Comparison of ENCODE assay signal across 11 mouse cellular contexts in the genomic region with DNA sequence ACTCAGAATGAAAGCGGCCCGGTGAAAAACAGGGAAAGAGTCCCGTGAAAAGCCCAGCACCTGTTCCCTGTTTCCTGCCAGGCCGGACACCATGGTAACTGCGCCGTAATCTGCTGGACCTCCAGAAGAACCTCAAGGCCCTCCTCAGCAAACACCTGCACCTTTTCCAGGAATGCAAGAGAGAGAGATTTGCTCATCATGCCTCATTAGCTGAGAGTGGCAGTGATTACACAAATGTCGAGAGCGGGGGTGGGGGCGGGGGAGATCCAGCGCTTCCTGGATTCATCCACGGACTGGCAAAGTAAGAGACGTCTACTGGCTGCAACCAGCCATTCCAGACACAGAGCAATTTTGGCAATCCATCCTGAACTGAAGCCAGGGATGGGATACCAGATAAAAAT. TPM values are rescaled to one million over a fixed set of nuclear protein-coding genes. Genes with fewer than 3 reads are reported as not detected.
DNase-seq lines count a peak whose midpoint lies in the region; ATAC-seq lines count a peak whose summit lies in the region.
"Had no signal": no experiment of that assay in that cellular context is flagged by ENCODE, and none has a peak within 500 bp of the region (broad histone marks: within the 10 kb centered on the region; RNA-seq: fewer than 3 reads in every experiment).

No protein-coding gene starts in this region.

- no peak overlapping the region for H3K4me2 ChIP-seq in heart, embryonic 12.5 days
- H3K4me2 ChIP-seq: embryonic facial prominence, embryonic 12.5 days had no signal

- no peaks in the 10 kb centered on the region for H3K9me3 ChIP-seq in heart, embryonic 12.5 days (replicated peaks)
- H3K9me3 ChIP-seq: embryonic facial prominence, embryonic 12.5 days had no signal

- no peak overlapping the region for H3K27ac ChIP-seq in heart, embryonic 12.5 days (ENCODE audit: poor library complexity, severe bottlenecking)
- H3K27ac ChIP-seq: embryonic facial prominence, embryonic 12.5 days had no signal

- H3K4me1 ChIP-seq in heart, embryonic 12.5 days (replicated peaks), result peaks cover 9% of the 10 kb centered on the region; the same call in 1 of the 2 replicates
- H3K4me1 ChIP-seq: embryonic facial prominence, embryonic 12.5 days had no signal

- WGBS in heart, embryonic 12.5 days, result 52% methylated on average over 12 of the region's 12 CpGs

- no peak overlapping the region for H3K4me3 ChIP-seq in heart, embryonic 12.5 days
- H3K4me3 ChIP-seq: embryonic facial prominence, embryonic 12.5 days had no signal

- H3K36me3 ChIP-seq in heart, embryonic 12.5 days, result no peaks in the 10 kb centered on the region
- H3K36me3 ChIP-seq: embryonic facial prominence, embryonic 12.5 days had no signal

- no peaks in the 10 kb centered on the region for H3K27me3 ChIP-seq in heart, embryonic 12.5 days (replicated peaks)
- H3K27me3 ChIP-seq: embryonic facial prominence, embryonic 12.5 days had no signal

- DNase-seq in heart, adult 11 months, result peak; percentile 54
- DNase-seq in right cerebral cortex, adult 2 months (ENCODE audit: low spot score in 2 of 2), result peak; percentile 11 to 17
- no peak for DNase-seq in right cerebral cortex, postnatal 14 days
- DNase-seq in layer of hippocampus, adult 9-10 months (ENCODE audit: low spot score), result peak; percentile 3
- DNase-seq in c-Kit-positive CD71-positive TER-119-positive erythroid progenitor cells, embryonic 14.5 days (ENCODE audit: low spot score), result no peak
- no peak for DNase-seq in embryo, embryonic 10 days (ENCODE audit: low spot score)
- DNase-seq: liver; thymus, postnatal 14 days had no signal

- H3K9ac ChIP-seq in heart, embryonic 12.5 days, result no peak overlapping the region
- H3K9ac ChIP-seq: embryonic facial prominence, embryonic 12.5 days had no signal

- no peak for ATAC-seq in heart, embryonic 12.5 days (ENCODE audit: insufficient number of reproducible peaks, low FRiP score)
- no peak for ATAC-seq in erythroid progenitor cell, adult 5-6 weeks (replicated peaks; ENCODE audit: low FRiP score, poor library complexity, severe bottlenecking)

RNA-seq across cellular contexts. Expression of a gene that starts 9.2 kb away (rescaled TPM):
- not detected in 2 replicates for polyA plus RNA-seq in heart, embryonic 12.5 days (2016; fragmentation: Nextera tagmentation; extraction: Ambion mirVana)
- not detected in 2 replicates for total RNA-seq in erythroid progenitor cell, adult 5-6 weeks (2015; ENCODE audit: low replicate concordance)
- total RNA-seq in erythroid progenitor cell, adult 5-6 weeks (2017; ENCODE audit: low replicate concordance), result not detected in 2 replicates

Comparison
In these comparisons a context has a peak if more than half of its experiments do, and no peak if none do; other contexts are left out.
1. DNase-seq: peak in heart, adult 11 months (single experiment), right cerebral cortex, adult 2 months (2 of 2) and layer of hippocampus, adult 9-10 months (single experiment); none in right cerebral cortex, postnatal 14 days (single experiment), c-Kit-positive CD71-positive TER-119-positive erythroid progenitor cells, embryonic 14.5 days (single experiment) and embryo, embryonic 10 days (single experiment).